Mouse (Mus musculus) ES-E14 (cell line): ENCODE measurements around the gene Kremen2. TPM values are rescaled to one million over a fixed set of nuclear protein-coding genes. Genes with fewer than 3 reads are reported as not detected.

ENCODE experiments used
- DNase-seq: peaks from one replicate; pipeline ENCODE4 v3.0.0-alpha.2; 2013; ENCODE audit warnings: low read depth, low spot score
- H3K27ac ChIP-seq: 2 replicates; pipeline ENCODE4 v1.5.1; 2012; ENCODE audit warnings: low read depth, mild to moderate bottlenecking, low read length, moderate library complexity, mixed read lengths; ENCODE audit not compliant: poor library complexity, insufficient read depth, severe bottlenecking
- H3K36me3 ChIP-seq: 2 replicates; pipeline ENCODE4 v1.6.1; 2012; ENCODE audit warnings: mild to moderate bottlenecking, low read length, moderate library complexity, mixed read lengths; ENCODE audit not compliant: control insufficient read depth, poor library complexity, insufficient read depth, severe bottlenecking
- H3K4me1 ChIP-seq, 2 experiments: fragments of 150-350 bp in 1 of 2; sonication (generic) in 1 of 2; 2 replicates each; pipeline ENCODE4 v1.6.1; 2012; ENCODE audit warnings: low read length in 2 of 2, mild to moderate bottlenecking in 1 of 2, mixed read lengths in 1 of 2; ENCODE audit not compliant: control insufficient read depth in 2 of 2, insufficient read depth in 2 of 2, poor library complexity in 1 of 2
- H3K4me3 ChIP-seq, 2 experiments: fragments of 150-350 bp in 1 of 2; sonication (generic) in 1 of 2; 2 replicates each; pipeline ENCODE4 v1.5.1; 2012; ENCODE audit warnings: low read length in 2 of 2, low read depth in 1 of 2, mild to moderate bottlenecking in 1 of 2, mixed read lengths in 1 of 2; ENCODE audit not compliant: insufficient read depth in 1 of 2, poor library complexity in 1 of 2, severe bottlenecking in 1 of 2
- H3K9ac ChIP-seq: 2 replicates; pipeline ENCODE4 v1.6.1; 2012; ENCODE audit warnings: low read depth, mild to moderate bottlenecking, low read length, mixed read lengths; ENCODE audit not compliant: poor library complexity, insufficient read depth, severe bottlenecking
- H3K9me3 ChIP-seq: fragments of 150-350 bp; sonication (generic); 2 replicates; pipeline ENCODE4 v1.6.1; 2012; ENCODE audit warnings: low read depth, mild to moderate bottlenecking, low read length; ENCODE audit not compliant: control insufficient read depth, insufficient read depth
- CHD2 ChIP-seq: IDR thresholded peaks from 2 replicates; pipeline ENCODE4 v1.6.1; 2014; ENCODE audit warnings: mild to moderate bottlenecking, low read depth, low read length, inconsistent platforms
- HCFC1 ChIP-seq: IDR thresholded peaks from 2 replicates; pipeline ENCODE4 v1.6.1; 2012; ENCODE audit warnings: low read length, inconsistent platforms, borderline replicate concordance; ENCODE audit not compliant: insufficient read depth
- MAFK ChIP-seq: IDR thresholded peaks from 2 replicates; pipeline ENCODE4 v1.6.1; 2014; ENCODE audit warnings: mild to moderate bottlenecking, low read depth, low read length, inconsistent platforms; ENCODE audit not compliant: insufficient read depth
- ZC3H11A ChIP-seq: IDR thresholded peaks from 2 replicates; pipeline ENCODE4 v1.6.1; 2012; ENCODE audit warnings: low read depth, mild to moderate bottlenecking, inconsistent platforms, low read length, borderline replicate concordance
- ZNF384 ChIP-seq: IDR thresholded peaks from 2 replicates; pipeline ENCODE4 v1.6.1; 2012; ENCODE audit warnings: low read depth, low read length, inconsistent platforms
- in situ Hi-C, 2 experiments: fragments of 600-800 bp; cut with MboI; formaldehyde crosslinking; loops; one replicate each; pipeline ENCODE4 v1.15.1; 2025; ENCODE audit warnings: low sequenced_read_pairs in 2 of 2, inconsistent platforms in 1 of 2; ENCODE audit not compliant: unreplicated experiment in 2 of 2
- total RNA-seq: library from RNA; depleted of rRNA; stranded (reverse); fragments of 300-350 nt; gene quantifications from 2 replicates; pipeline ENCODE4 v1.2.3, GENCODE M21; 2012

Kremen2 gene
- total RNA-seq, 1 experiment, result 2.5 TPM

GRCm38 (mm10) chr17:23744076-23744475, 1.6 kb downstream of the Kremen2 start:
- Histone ChIP-seq H3K27ac (no peak overlapping the region), H3K9me3 (no peaks in the 10 kb centered on the region), H3K36me3 (no peaks in the 10 kb centered on the region), H3K4me3 (no peak overlapping the region), H3K9ac (no peak overlapping the region), H3K4me1 (peaks cover 0 to 20% of the 10 kb centered on the region in 2 experiments; a peak in 1 of 4 replicates)
- no peak for DNase-seq
- TF ChIP-seq ZNF384 (no peak), HCFC1 (no peak), CHD2 (no peak), ZC3H11A (no peak), MAFK (no peak)
- in situ Hi-C loops, result no loop called here

DNA sequence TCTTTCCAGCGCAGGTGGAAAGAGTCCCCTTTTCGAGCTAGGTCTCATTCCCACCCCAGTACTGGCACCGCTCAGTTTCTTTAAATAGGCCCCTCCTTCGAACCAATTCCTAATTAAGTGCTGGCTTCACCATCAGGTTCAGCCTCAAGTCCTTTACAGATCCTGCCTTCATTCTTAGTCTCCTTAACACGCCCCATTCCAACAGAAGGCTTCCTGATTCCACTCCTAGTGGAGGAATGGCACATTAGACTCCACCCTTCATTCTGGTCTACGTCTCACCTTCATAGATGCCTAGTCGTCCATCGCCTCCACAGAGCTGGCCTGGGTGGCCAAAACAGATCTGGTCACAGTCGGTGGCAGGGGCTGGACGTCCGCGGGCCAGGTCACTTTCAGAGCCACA, 2.7 kb downstream of the Kremen2 start:
- TF ChIP-seq ZC3H11A (no peak), HCFC1 (no peak), ZNF384 (no peak), MAFK (no peak), CHD2 (no peak)
- no peak for DNase-seq
- H3K9me3 ChIP-seq, result no peaks in the 10 kb centered on the region
- H3K4me3 ChIP-seq, result no peak overlapping the region
- H3K4me1 ChIP-seq, result peaks cover 0 to 20% of the 10 kb centered on the region in 2 experiments; a peak in 1 of 4 replicates
- in situ Hi-C loops, result no loop called here
- no peak overlapping the region for H3K27ac ChIP-seq
- no peak overlapping the region for H3K9ac ChIP-seq
- H3K36me3 ChIP-seq, result no peaks in the 10 kb centered on the region

- in situ Hi-C loops, result no loop called here
- H3K36me3 ChIP-seq, result no peaks in the 10 kb centered on the region
- no peak for DNase-seq
- no peak overlapping the region for H3K27ac ChIP-seq
- peaks cover 0 to 22% of the 10 kb centered on the region in 2 experiments; a peak in 1 of 4 replicates for H3K4me1 ChIP-seq
- no peak overlapping the region for H3K9ac ChIP-seq
- H3K9me3 ChIP-seq, result no peaks in the 10 kb centered on the region
- TF ChIP-seq ZC3H11A (no peak), HCFC1 (no peak), MAFK (no peak), CHD2 (no peak), ZNF384 (no peak)
- peak overlapping the region; percentile 24 to 28; a peak in 3 of 4 replicates for H3K4me3 ChIP-seq
Observed at GRCm38 (mm10) chr17:23742210-23742793, 3.3 kb downstream of the Kremen2 start.

GRCm38 (mm10) chr17:23741359-23742209, 4.0 kb downstream of the Kremen2 start:
- H3K4me1 ChIP-seq, result peaks cover 0 to 23% of the 10 kb centered on the region in 2 experiments; a peak in 1 of 4 replicates
- peaks cover 2% of the 10 kb centered on the region; the same call in 1 of the 2 replicates for H3K36me3 ChIP-seq
- in situ Hi-C loops, result no loop called here
- no peak for DNase-seq
- H3K9me3 ChIP-seq, result no peaks in the 10 kb centered on the region
- H3K27ac ChIP-seq, result no peak overlapping the region
- no peak for TF ChIP-seq CHD2
- TF ChIP-seq HCFC1, result no peak
- TF ChIP-seq ZNF384, result no peak
- no peak for TF ChIP-seq ZC3H11A
- no peak for TF ChIP-seq MAFK
- H3K4me3 ChIP-seq, result peak overlapping the region; percentile 24 to 28; a peak in 2 of 4 replicates
- H3K9ac ChIP-seq, result no peak overlapping the region
